Mouse (Mus musculus) telencephalon, adult 2 months (tissue): ENCODE data around the gene Sema5b.

Source experiments
- DNase-seq: peaks from one replicate; pipeline ENCODE4 v3.0.0-alpha.2; 2011; ENCODE audit warnings: low read depth, low spot score

Sema5b gene

DNA sequence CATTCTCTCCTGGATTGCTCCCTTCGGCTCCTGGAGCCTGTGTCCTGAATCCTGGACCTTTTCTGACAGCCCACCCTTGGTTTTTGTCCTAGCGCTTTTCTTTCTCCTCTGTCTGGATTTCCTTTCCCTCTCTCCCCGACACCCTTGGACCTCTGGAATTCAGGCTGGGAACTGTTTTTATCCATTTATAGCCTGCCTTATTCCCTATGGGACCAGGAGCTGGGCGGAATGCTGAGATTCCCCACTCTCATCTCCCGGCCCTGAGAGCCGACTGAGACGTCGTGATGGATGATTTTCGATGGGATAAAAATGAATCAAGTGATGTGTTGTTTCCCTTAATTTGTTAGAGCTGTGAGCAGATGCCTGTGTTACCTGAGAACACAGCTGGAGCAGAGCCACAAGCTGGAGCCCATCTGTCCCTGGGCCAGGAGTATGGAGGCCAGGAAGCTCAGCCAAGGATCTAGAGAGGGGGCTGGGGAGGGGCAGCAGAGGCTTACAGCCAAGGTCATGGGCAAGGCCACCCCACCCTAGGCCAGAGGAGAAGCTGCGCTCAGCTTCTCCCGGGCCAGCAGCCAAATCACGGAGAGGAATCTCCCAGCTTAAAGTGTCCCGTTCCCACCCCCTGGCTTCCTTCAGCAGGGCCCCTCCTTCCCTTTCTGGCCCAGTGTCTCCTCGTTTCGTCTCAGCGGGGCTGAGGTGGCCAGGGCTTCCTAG, 89.7 kb downstream of the Sema5b start:
- no peak for DNase-seq

DNA sequence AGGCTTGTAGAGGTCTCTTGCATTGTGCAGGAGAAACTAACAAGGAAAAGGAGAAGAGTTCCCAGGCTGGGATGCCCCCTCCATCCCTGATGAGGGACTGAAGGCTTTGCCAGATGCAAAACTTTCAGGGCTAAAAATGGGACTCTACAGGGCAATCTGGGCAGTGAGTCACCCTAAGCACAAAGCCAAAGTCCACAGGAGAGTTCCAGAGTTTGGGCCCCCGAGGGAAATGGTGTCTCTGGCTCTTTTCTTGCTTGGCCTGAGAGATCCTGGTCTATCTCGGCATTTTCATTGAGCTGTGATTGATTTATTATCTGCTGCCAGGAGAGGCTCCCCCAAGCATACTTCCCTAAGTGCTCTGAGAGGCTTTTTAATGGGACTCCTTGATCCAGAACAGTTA, 92.1 kb downstream of the Sema5b start:
- DNase-seq, result no peak

DNA sequence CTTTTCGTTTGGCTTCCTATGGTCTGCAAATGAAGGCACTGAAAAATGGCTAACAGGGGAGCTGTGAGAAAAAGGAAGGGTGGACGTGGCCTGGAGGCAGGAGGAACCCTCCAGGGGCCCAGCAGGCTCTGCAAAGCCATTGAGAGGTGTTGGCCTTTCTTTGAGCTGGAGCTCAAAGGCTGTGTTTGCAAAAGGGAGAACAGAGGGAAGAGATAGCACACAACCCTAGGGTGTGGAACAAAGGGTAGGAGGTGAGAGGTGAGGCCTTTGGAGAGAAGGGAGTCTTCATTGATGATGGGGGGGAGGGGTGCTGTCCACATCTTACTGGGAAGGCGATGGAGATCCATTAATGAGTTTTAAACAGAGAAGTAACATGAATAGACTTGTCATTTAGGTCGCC, 94.0 kb downstream of the Sema5b start:
- no peak for DNase-seq

DNA sequence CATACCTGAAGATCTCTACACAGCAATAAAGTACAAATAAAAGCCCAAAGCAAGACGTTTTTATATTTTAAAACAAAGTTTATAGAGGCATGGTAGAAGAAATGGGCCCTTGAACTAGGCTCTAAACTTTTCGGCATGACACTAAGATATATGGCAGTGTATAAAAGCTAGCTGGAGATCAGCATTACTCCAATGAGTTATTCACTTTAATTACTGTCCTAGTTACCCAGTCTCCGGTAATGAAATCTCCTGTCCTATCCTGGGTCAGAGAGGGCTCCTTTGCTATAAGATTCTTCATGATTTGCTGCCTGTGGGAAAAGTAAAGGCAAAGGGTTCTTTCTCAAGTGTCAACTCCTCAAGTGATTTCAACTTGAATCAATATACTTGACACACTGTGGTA, 98.6 kb downstream of the Sema5b start:
- no peak for DNase-seq

DNA sequence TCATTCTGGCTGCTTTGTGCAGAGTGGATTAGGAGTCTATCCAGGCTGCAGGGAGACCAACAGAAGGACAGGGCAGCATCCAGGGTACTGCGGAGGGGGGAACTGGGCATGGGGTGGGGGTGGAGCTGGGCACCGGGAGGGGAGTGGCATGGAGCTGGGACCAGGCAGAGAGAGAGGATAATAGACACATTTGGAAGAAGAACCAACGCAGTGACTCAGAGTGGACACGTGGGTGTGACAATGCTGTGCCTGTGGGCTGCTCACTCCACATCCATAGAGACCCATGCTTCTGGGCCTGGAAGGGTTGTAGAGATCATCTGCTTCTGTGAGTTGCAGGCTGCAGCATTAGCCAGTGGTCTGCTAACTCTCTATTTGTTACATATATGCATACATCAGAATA, 107.9 kb downstream of the Sema5b start:
- peak; percentile 13 for DNase-seq

DNA sequence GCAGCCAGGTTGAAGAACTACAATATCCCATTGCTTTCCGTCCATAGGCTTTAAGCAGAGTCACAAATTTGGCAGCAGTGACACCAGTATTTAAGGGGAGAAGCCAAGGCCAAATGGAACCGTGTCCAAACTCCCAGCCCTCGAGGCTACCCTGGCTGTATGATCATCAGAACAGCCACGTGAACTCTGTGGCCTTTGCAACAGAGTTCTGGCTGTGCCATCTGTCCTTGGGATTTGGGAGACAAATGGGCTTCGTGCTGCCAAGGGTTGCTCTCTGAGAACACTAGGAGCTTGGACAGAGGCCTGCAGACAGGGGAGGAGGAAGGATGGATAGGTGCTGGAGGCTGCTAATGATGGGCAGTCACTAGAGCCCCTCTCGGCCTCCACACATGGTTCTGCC, 111.3 kb downstream of the Sema5b start:
- DNase-seq, result no peak

DNA sequence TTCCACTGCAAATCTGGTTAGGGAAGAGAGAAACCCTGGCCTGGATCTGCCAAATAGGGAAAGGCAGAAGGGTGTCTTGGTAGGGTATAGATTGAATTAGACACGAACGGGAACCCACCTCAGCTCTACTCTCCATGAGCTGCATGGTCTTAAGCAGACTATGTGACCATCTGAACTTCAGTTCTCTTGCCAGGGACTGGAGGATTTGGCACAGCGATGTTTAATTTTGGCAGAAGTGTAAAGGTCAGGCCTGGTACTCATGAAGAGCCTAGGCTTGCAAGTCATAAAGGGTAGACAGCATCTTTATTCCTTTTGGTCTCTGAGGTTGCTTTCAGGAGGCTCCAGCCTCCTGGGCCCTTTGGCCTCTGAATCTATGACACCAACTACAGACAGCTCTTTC, 111.8 kb downstream of the Sema5b start:
- DNase-seq, result no peak

DNA sequence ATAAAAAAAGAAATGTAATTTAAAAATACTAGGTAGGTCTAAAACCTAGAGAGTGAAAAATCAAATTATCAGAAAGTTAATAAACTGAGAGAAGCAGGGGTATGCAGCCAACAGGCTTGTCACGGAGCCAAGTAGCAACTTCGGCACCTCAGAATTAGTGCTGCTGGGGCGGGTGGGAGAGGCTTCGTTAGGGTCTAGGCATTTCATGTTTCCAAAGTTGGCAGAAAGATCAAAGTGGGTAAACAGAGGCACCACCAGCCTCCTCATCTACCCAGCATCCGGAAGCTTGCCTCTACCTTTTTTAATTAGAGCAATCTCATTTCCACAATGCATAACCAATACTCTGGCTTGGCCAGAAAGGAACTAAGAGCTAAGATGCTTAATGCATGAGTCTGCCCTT, 113.0 kb downstream of the Sema5b start:
- DNase-seq, result no peak

DNA sequence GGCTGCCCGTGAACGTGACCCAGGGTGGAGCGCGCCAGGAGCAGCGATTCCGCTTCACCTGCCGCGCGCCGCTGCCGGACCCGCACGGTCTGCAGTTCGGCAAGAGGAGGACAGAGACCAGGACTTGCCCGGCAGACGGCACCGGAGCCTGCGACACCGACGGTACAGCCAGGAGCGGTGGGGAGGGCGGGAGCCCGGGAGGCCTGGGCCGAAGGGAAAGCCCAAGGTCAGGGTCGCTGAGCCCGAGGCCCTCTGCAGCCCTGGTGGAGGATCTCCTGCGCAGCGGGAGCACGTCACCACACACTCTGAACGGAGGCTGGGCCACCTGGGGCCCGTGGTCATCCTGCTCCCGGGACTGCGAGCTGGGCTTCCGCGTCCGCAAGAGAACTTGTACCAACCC, 119.3 kb downstream of the Sema5b start:
- no peak for DNase-seq

DNA sequence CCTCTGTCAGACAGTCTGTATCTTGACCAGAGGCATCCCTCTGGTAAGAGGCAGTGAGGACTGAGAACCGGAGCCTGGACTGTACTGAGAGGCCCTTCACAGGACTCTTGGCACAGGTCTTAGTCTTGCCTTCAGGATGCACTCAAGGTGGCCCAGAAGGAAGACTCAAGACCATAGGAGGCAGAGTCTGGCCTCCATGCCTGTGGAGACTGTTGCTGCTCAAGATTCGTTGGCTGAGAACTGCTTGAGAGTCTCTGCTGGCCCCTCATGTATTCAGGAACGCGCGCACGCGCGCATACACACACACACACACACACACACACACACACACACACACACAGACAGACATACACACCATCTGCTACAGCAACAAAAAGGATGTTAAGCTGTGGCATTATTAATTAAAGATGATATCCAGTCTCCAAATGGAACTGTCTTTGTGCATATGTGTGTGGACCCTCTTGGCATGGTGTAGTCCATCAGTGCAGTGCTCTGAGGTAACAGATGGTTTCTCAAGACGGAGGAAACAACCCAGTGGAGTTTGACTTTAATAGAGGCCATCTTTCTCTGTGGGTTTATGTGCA, 123.0 kb downstream of the Sema5b start:
- no peak for DNase-seq

DNA sequence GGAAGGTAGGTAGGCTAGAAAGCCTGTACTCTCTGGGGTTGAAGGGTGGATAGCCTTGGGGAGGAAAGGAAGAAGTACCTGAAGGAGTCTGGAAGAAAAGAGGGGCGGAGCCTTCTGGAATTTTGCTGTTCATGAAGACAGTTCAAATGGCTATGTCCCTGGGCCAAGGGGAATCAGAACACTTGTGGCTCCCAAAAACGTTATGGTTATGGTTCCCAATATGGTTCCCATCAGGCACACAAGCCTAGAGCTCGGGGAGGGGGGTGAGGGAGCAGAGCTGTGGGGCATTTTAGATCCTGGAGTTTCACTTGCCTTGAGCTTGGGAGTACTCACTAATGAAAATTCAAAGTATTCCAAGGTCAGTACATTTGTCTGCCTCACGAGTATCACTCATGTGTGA, 123.9 kb downstream of the Sema5b start:
- no peak for DNase-seq

DNA sequence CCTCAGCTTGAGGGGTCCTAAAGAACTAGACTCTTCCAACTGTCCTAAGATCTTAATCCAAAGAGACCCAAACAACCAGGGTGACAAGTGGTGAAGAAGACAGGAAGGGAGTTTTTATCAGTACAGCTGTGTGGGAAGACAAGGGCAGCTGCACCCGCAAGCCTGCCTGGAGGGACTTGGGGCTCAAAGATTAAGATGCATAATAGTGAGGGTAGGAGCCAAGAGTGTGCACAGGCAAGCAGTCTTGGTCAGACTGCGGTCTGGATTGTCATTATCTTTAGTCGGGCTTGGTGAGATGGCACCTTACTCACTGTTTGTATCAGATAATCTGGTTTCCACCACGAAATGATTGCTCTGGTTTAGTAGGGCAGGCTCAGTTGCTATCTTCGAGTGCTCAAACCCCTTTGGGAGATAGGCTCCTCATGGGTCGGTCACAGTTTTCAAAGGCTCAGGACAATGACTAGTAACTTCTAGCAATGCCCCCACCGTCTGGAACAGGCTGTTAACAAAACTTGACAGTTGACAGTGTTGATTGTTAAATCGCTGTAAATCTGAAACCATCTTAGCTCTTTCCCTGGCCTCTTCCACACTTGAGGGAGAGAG, 136.7 kb downstream of the Sema5b start:
- DNase-seq, result no peak

DNA sequence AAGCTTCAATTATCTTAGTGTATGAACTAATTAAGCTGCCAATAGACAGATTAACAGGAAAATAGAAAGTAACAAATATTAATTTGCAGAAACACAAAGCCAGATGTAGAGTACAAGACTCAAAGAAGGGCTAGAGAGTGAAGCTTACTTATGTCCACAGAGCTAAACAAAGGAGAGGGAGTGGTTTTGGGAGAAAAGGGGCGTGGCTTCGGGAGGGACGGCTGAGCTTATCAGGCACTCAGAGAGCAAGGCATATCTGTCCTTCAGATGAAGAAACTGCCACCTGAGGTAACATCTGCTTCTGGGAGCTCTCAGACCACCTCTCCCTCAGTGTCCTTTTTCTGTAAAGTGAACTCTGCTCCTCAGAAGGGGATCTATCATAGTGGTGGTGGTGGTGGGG, 137.5 kb downstream of the Sema5b start:
- no peak for DNase-seq

DNA sequence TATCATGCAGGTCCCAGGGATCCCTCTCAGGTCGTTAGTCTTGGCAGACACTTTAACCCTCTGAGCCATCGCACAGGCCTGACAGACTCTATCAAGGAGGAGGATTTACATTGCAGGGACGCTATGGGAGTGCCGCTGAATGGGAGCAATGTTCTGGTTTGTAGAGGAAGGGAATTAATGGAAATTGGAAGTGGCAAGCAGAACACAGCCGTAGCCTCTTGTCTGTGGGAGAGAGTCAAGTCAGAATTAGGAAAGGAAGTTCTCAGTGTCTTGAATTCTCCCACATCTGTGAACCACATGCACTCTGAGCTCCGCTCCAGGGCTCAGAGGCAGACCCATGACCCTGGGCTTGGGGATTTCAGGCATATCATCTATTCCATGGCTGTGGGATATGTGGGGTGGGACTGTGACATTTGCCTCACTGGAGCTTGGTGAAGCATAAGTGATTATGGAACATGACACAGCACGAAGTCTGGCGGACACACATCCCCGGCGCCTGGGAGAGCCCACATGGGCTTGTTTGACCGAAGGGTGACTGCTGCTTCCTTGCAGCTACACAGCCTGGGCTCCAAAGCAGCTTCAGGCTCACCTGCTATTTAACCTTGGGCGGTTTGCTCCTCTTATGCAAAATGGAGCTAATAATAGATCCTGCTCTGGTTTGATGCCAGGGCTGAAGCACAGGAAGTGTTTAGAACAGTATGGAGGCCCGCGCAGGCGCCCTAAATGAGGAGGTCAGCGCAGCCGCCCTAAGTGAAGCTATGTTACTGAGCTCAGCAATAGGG, 140.6 kb downstream of the Sema5b start:
- no peak for DNase-seq

DNA sequence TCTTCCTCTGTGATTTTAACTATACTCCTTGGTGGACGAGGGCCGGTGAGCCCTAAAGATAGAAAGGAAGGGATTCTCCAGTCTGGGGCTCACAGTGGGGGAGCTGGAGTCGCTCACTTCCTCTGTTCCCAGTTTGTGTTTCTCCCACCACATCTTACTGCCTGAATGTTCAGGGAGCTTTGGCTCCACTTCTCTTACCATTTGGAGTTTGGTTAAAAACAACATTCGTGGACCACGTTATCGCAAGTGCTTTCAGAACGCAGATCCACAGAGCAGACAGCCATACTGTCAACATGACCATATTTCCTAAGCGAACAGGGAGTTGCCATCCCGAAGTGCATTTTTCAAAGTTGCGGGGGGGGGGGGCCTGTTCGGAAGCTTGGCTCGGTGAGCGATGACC, 144.1 kb downstream of the Sema5b start:
- no peak for DNase-seq

DNA sequence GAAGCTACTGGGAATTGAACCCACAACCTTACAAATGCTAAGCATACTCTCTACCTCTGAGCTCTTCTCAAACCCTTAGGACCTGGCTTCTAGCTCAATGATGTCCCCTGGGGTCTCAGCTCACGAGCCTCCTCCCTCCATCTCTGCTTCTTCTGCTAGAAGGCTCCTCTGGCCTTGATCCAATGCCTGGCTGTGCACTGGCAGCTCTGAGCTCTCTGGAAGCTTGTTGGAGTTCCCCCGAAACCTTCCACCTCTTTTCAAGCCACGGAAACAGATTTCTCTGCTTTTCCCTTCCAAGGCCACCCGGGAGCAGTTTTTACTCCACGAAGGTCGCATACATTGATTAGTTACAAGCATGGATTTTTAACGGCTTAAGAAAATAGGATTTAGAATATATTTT, 145.5 kb downstream of the Sema5b start:
- no peak for DNase-seq

DNA sequence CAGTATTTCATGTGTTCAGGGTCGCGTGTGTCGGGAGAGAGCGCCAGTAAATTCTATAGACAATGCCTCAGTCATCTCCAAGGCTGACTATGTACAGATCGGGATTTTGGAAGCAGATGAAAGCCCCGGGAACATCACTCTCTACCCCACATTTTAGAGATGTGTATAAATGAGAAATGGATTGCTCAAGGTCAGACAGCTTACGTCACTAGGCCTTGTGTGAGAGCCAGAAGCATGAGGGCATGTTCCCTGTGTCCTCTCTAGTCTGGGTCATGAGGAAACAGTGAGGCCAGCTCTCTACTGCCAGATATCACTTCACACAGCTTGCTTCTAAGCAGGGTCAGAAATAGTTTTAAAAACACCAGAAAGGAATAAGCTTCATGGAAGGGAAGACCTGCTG, 150.7 kb downstream of the Sema5b start:
- no peak for DNase-seq

DNA sequence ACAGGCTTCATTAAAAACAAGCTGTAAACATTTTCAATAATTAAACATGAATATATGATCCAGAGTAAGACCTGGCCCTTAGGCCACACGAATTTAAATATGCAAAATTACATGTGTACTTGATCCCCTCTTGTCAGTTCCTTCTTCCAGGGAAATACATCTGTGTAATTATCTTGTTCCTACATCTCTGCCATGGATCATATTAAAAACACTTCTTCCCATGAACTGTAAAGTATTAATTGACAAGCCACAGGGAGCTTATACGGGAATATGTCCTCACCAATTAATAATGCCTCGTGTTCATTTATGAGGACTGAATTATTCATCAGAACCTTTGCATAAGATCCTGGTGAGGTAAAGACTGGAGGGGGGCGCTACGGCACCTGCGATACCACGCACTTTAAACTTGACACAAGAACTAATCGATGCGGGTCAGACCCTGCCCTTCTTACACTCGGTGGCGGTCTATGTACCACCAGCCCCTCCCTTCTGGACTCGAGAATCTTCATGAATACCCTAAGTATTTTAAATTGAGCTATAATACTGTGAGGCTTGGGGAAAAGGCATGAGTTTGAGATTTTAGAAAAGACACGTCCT, 153.4 kb downstream of the Sema5b start:
- no peak for DNase-seq

DNA sequence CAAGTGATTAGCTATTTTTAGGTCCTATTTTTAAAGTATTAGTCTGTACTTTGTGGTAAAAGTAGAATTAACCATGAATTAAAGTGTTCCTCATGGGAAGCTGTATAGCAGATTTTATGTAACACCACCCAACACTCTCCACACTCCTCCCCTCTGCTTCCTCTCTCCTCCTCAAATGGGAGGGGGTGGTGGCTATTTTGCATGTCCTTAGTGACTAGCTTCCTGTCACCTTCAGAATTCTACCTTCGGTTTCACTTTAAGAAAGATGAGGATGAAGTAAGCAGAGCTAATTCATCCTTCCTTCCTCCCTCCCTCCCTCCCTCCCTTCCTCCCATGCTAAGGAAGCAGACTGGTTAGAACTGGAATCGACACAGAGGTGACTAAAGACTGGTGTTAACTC, 155.2 kb downstream of the Sema5b start:
- DNase-seq, result no peak

DNA sequence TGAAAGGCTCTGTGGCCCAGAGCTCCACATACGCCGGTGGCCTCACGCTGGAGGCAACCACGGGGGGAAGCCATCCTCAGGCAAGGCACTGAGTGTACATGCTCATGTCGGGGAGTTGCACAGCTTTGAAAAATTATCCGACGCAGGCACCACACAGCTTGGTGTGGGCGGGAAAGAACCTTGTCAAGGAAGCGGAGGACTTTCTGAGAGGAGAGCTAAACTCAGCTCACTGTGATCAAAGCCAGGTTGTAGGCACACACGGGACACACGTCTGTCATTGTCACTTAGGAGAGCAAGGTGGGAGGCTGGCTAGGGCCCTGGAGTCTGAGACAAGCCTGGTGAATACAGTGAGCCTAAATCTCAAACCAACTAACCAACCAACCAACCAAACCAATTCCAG, 160.9 kb downstream of the Sema5b start:
- peak; percentile 78 for DNase-seq

DNA sequence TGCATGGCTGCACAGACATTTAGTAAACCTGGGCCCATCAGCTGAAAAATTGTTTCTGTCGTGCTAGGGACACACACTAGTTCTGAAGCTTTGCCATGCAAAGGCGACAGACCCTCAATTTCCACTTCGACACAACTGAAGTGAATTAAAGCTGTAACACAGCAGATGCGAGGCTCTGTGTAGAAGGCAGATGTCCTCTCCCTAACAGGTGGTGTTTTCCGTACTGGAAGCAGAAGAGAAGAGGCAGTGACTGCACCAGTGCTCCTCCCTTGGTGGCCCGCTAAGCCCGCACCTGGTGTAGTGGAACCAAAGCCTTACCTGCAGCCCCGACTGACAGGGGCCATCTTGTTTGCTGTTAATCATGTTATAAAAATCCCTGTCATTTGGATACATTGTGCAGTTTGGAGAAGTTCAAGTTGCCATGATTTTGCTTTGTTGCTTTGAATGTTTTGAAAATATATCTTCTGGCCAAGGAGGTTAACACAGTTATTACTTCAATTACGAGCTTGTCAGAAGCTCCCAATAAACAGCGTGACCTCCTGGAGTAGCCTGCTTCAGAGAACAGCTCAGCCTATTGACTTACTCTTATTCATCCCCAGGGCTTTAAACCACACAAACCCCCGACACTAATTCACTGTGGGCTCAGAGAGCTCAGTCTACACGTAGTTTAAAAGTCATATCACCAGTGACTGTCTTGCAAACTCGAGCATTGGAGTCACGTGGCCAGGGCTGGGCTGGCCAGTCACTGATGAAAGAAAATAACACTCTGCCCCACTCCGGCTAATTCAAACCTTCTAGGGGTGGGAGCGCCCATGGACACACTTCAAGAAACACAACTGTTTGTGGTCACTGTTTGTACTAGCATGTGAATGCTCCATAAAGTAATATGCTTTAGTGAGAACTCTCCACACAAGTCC, 163.1 kb downstream of the Sema5b start:
- no peak for DNase-seq
